Mouse (Mus musculus) thymus, adult 2 months (tissue): ENCODE data around the gene D930048N14Rik.

Experiments used
- CTCF ChIP-seq: fragments of 200-500 bp; IDR thresholded peaks from 2 replicates; pipeline ENCODE4 v1.5.1; 2012; ENCODE audit warnings: mild to moderate bottlenecking, control low read depth, low read length, moderate library complexity, borderline replicate concordance; ENCODE audit not compliant: control insufficient read depth, poor library complexity, insufficient read depth; ENCODE audit errors: extremely low read depth
- POLR2A ChIP-seq: fragments of 200-500 bp; IDR thresholded peaks from 2 replicates; pipeline ENCODE4 v1.6.1; 2012; ENCODE audit warnings: mild to moderate bottlenecking, low read length, control low read depth, moderate library complexity; ENCODE audit not compliant: control insufficient read depth, poor library complexity, insufficient read depth; ENCODE audit errors: extremely low read depth

- TF ChIP-seq CTCF (no peak), POLR2A (no peak)
Measured at GRCm38 (mm10) chr11:51632130-51632753, 18.5 kb upstream of the D930048N14Rik start.
